Mouse (Mus musculus) urinary bladder, adult 2 months (tissue): ENCODE measurements around the gene Klf2. TPM values are rescaled to one million over a fixed set of nuclear protein-coding genes. Genes with fewer than 3 reads are reported as not detected.
A peak's percentile ranks its signal among the peaks of the same experiment; 100 is the strongest.

Experiments used
- DNase-seq: peaks from one replicate; pipeline ENCODE4 v3.0.0; 2022; ENCODE audit warnings: low spot score
- polyA plus RNA-seq: library from polyadenylated mRNA; depleted of rRNA; stranded (reverse); fragments of >200 nt; gene quantifications from 2 replicates; pipeline ENCODE4 v1.2.3, GENCODE M21; 2012; rRNA removed

Gene Klf2
- polyA plus RNA-seq, result 32.4 and 36.7 TPM in 2 replicates

GRCm38 (mm10) chr8:72318801-72319322 lies at the start of gene Klf2:
Klf2 (plus strand) TSS chr8:72319033.
- DNase-seq, result peak; percentile 91

DNA sequence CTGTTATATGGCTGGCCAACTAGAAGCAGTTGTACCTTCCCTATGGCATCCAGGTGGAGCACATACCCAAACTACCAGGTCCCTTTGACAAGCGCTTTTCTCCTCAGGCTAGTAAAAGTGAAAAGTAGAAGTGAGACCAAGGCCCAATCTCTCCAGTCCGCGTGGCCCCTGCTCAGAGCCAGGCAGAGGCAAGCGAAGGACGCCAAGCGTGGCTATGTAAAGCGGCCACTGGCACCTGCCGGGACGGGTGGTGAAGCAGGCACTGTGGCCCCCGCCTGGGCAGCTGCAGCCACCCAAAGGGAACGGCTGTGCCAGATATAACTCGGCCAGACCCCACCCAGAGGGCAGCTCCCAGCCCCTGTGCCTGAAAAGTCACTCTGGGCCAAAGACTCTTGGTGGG lies 48.2 kb upstream of the Klf2 start:
- DNase-seq, result no peak

DNA sequence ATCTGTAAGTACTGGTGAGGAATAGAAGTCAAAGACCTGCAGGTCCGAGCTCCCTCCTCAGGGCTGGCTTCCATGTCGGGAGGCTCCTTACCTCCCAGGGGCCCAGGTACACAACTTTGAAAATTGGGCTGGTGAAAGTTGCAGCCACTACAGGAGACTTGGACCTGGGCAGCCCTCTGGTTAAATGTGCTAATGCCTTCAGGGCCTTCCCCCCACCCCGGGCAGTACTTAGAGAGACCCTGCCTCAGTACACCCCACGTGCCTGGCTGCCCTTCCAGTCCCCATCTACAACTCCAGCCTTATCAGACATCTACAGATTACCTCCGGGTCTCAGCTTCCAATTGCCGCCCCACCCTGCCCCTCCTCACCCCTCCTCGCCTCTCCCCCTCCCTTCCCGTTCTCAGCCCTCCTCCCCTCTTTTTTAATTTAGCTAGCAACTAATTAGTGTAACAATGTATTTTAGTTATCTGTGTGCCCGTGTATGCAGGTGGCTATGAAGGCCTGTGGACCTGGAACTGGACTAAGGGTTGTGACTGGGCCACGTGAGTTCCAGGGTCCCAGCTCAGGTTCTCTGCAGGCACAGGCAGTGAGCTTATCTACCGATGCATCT lies 47.7 kb upstream of the Klf2 start:
- no peak for DNase-seq

DNA sequence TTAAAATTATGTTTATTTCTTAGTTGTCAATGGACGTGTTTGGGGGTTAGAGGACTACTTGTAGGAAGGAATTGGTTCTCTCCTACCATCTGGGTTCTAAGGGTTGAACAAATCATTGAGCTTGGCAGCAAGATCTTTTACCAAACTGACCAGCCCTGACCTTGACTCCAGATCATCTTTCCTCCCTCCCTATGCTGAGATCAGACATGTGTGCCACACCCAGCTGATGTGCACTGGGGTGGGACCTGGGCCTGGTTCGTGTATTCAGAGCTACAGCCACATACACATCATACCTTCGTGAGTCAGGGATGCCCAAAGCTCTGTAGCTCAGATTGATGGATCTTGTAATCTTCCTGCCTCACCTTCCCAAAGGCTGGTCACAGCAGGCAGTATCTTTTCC lies 47.1 kb upstream of the Klf2 start:
- no peak for DNase-seq

GRCm38 (mm10) chr8:72272361-72272760 lies 46.5 kb upstream of the Klf2 start:
- no peak for DNase-seq

GRCm38 (mm10) chr8:72273111-72273770 lies 45.6 kb upstream of the Klf2 start:
- no peak for DNase-seq

- DNase-seq, result no peak
These were observed 45.0 kb upstream of the Klf2 start for GRCm38 (mm10) chr8:72273807-72274206.

- DNase-seq, result no peak
These were observed 41.6 kb upstream of the Klf2 start for GRCm38 (mm10) chr8:72277244-72277643.

DNA sequence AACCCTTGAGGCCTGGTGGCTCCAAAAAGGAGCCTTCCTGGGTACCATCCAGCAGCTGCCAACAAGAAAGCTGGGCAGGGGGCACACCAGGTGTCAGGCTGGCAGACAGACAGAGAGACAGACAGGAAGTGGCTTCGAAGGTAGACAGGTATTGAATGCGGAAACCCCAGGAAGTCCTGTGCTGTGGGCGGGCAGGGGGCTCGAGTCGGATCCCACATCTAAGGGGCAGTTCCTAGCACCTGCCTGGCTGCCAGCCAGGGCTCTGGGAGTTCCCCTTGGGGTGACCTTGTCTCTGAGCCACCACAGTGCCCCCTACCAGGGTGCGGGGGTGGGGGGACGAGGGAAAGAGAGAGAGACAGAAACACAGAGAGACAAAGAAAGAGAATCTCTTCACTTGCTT lies 39.7 kb upstream of the Klf2 start:
- no peak for DNase-seq

DNA sequence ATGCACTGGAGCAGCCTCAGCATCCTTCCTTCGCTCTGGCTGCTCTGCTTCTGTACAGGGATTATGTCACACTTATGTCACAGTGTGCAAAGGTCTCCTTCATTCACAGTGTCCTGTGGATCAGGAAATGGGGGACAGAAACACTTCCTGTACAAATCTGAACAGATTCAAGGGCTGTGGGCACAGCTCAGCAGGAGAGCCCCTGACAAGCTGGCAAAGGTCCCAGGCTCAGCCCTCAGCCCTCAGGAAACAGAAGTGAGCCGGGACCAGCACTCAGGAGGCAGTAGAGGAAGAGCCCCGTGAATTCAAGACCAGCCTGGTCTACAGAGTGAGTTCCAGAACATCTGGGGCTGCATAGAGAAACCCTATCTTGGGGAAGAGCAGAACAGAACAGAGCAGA lies 37.2 kb upstream of the Klf2 start:
- no peak for DNase-seq

GRCm38 (mm10) chr8:72285285-72285684 lies 33.5 kb upstream of the Klf2 start:
- DNase-seq, result no peak

GRCm38 (mm10) chr8:72289051-72289450 lies 29.8 kb upstream of the Klf2 start:
- no peak for DNase-seq

DNA sequence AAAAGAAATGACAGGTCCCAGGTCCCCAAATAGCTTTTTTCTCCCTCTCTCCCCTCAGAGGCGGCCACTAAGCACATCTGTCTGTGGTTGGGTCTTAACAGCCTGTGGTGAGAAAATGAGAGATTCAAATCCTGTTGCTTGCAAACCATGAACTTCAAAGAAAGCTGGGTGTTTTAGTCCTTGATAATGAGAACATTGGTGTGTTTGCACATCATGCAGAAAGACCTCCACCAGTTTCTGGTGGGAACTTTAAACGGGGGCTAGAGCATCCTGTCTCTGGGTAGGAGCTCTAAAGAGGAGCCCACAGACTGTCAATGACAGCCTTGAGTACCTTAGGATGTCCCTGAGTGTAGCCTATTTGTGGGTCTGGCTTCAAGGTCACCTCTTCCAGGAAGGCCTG lies 27.7 kb upstream of the Klf2 start:
- no peak for DNase-seq

DNA sequence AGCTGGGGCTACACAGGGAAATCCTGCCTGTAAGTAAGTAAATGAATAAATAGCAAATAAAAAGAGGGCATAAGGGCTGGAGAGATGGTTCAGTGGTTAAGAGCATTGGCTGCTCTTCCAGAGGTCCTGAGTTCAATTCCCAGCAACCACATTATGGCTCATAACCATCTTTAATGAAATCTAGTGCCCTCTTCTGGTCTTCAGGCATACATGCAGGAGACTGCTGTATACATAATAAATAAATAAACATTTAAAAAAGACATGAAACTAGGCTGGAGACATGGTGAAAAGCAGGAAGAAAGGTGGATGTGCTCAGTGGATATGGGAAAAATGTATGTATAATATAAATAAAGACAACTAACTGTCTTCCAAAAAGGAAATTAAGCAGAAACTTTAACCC lies 25.5 kb upstream of the Klf2 start:
- no peak for DNase-seq

DNA sequence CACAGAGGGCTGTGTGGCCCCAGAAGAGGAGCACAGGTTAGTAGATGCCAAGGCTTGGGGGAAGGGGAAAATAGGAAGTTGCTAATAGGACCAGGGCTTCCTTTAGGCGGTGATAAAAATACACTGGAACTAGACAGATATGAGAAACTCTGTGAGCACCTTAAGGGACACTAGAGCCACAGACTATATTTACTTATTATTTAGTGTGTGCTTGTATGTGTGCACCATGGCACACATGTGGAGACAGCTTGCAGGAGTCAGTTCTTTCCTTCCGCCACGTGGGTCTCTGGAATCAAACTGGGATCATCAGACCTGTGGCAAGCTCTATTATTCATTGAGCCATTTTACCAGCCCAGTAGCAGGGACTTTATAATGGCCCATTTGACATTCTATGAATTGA lies 23.7 kb upstream of the Klf2 start:
- no peak for DNase-seq

DNA sequence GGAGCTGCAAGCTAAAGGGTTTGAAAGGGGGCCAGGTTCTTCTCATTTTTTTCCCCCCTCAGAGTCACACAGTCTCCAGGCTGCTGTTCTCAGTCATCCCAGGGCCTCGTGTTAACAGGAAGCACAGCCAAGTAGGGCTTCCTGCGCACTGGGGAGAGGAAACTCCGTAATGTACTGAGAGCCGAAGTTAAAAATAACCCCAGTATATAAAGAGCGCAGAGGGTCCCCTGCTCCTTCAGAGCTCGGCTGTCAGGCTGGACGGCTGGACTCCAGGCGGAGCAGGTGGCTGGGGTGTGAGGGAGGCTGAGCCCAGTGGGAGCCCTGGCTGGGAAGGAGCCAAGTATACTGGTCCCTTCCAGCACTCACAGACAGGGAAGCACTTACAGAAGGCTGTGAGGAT lies 23.2 kb upstream of the Klf2 start:
- DNase-seq, result peak; percentile 56

DNA sequence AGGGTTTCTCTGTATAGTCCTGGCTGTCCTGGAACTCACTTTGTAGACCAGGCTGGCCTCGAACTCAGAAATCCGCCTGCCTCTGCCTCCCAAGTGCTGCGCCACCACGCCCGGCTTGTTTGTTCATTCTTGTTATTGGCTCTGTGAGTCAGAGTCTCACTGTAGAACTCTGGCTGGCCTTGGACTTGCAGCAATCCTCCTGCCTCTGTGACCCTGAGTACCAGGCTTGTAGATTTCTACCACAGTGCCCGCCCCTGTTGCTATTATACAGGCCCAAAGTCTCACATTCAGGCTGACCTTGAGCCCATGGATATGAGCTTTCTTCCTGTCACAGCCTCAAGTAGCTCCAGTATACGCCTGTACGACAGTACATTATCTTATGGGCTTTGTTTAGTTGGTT lies 22.3 kb upstream of the Klf2 start:
- no peak for DNase-seq

- DNase-seq, result no peak
These were observed 19.9 kb upstream of the Klf2 start for GRCm38 (mm10) chr8:72298928-72299327.

DNA sequence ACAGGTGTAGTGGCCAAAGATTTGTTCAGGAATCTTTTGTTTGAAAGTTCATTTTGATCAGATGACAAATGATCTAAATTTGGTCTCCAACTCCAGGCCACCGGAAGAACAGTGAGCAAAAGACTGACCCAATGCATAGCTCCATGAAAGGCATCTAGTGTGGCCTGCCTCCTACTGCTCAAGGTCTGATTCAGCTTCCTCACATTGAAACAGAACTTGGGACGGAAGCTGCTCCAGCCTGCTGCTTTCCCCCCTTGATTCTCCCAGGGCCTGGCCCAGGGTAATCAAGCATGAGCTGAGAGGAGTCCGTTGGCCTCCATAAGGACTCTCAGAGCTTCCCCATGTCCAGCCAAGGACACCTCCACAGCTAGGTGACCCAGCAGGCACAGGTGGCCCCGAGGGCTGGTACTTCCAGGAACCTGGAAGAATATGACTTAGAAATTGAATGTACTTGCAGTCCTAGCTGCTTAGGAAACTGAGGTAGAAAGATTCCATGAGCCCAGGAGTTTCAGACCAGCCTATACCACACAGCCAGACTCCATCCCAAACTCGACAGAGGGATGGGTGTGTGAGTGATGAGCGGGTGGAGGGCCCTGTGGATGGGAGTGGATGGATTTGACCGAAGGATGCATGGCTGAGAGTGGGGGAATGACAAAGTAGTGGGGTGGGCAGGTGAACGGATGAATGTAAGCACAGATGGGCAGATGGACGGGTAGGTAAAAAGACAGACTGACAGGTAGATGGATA lies 18.0 kb upstream of the Klf2 start:
- DNase-seq, result no peak

- DNase-seq, result no peak
These were observed 17.3 kb upstream of the Klf2 start for GRCm38 (mm10) chr8:72301497-72301896.

- no peak for DNase-seq
These were observed 15.7 kb upstream of the Klf2 start for GRCm38 (mm10) chr8:72302986-72303612.

GRCm38 (mm10) chr8:72303633-72304032 lies 15.2 kb upstream of the Klf2 start:
- DNase-seq, result no peak
